Mouse (Mus musculus): Measurements from ENCODE around the gene Rdh9. TPM values are rescaled to one million over a fixed set of nuclear protein-coding genes. Genes with fewer than 3 reads are reported as not detected.
"Not testable (repeated sequence)": the region's sequence is repeated elsewhere in the genome, so short reads cannot be mapped to it uniquely, and the experiment has no call there.

Gene Rdh9
- polyA plus RNA-seq, 1 experiment from 2014 or later: not detected

GRCm38 (mm10) chr10:127763914-127764680 lies 12.1 kb upstream of the Rdh9 start:
- no peak for ATAC-seq (ENCODE audit: low FRiP score, low read depth)
- Histone ChIP-seq H3K27me3 (no peaks in the 10 kb centered on the region), H3K4me1 (no peaks in the 10 kb centered on the region), H3K9me3 (no peaks in the 10 kb centered on the region), H3K4me3 (no peak overlapping the region), H3K4me2 (replicated peaks) (no peak overlapping the region), H3K27ac (replicated peaks) (no peak overlapping the region), H3K9ac (replicated peaks) (no peak overlapping the region), H3K36me3 (no peaks in the 10 kb centered on the region)
- WGBS: 76% methylated on average over 12 of the region's 12 CpGs

- no peaks in the 10 kb centered on the region for H3K9me3 ChIP-seq
- 84% methylated on average over 1 of the region's 1 CpGs for WGBS
- H3K9ac ChIP-seq (replicated peaks): no peak overlapping the region
- no peak for ATAC-seq (ENCODE audit: low FRiP score, low read depth)
- no peaks in the 10 kb centered on the region for H3K36me3 ChIP-seq
- no peak overlapping the region for H3K4me2 ChIP-seq (replicated peaks)
- H3K4me3 ChIP-seq: no peak overlapping the region
- H3K4me1 ChIP-seq: no peaks in the 10 kb centered on the region
- H3K27ac ChIP-seq (replicated peaks): no peak overlapping the region
- H3K27me3 ChIP-seq: no peaks in the 10 kb centered on the region
Measured at GRCm38 (mm10) chr10:127766564-127766963, 9.6 kb upstream of the Rdh9 start.

- not testable (repeated sequence) for H3K9ac ChIP-seq (replicated peaks); ATAC-seq (ENCODE audit: low FRiP score, low read depth); H3K27ac ChIP-seq (replicated peaks); H3K4me1 ChIP-seq; H3K27me3 ChIP-seq; H3K9me3 ChIP-seq; H3K4me3 ChIP-seq; H3K36me3 ChIP-seq; H3K4me2 ChIP-seq (replicated peaks)
- 92% methylated on average over 17 of the region's 17 CpGs for WGBS
Measured at GRCm38 (mm10) chr10:127782321-127782720, 6.1 kb downstream of the Rdh9 start.

- not testable (repeated sequence) for H3K4me2 ChIP-seq (replicated peaks); H3K27ac ChIP-seq (replicated peaks); H3K4me1 ChIP-seq; H3K36me3 ChIP-seq; H3K4me3 ChIP-seq; ATAC-seq (ENCODE audit: low FRiP score, low read depth); H3K9me3 ChIP-seq; H3K27me3 ChIP-seq; H3K9ac ChIP-seq (replicated peaks)
- WGBS: 87% methylated on average over 1 of the region's 1 CpGs
Measured at GRCm38 (mm10) chr10:127785411-127785810, 9.2 kb downstream of the Rdh9 start.

GRCm38 (mm10) chr10:127799295-127799694 lies 23.1 kb downstream of the Rdh9 start:
- Histone ChIP-seq H3K4me1 (no peaks in the 10 kb centered on the region), H3K27me3 (no peaks in the 10 kb centered on the region), H3K4me3 (no peak overlapping the region), H3K27ac (replicated peaks) (no peak overlapping the region), H3K9ac (replicated peaks) (no peak overlapping the region), H3K36me3 (no peaks in the 10 kb centered on the region), H3K4me2 (replicated peaks) (no peak overlapping the region), H3K9me3 (0 out of 2 replicates have a peak, but pooled peaks cover 4% of the 10 kb centered on the region)
- ATAC-seq (ENCODE audit: low FRiP score, low read depth): no peak
- 84% methylated on average over 1 of the region's 1 CpGs for WGBS

- H3K4me3 ChIP-seq: no peak within 1 kb of the TSS
- no peak within 1 kb of the TSS for H3K4me2 ChIP-seq (replicated peaks)
- ATAC-seq (ENCODE audit: low FRiP score, low read depth): no peak
- H3K27ac ChIP-seq (replicated peaks): no peak within 1 kb of the TSS
- H3K36me3 ChIP-seq: no peaks in the 10 kb centered on the region
- 0 out of 2 replicates have a peak, but pooled peaks cover 4% of the 10 kb centered on the region for H3K9me3 ChIP-seq
- H3K4me1 ChIP-seq: no peaks in the 10 kb centered on the region
- H3K27me3 ChIP-seq: no peaks in the 10 kb centered on the region
- H3K9ac ChIP-seq (replicated peaks): no peak within 1 kb of the TSS
- WGBS: 84% methylated on average over 6 of the region's 6 CpGs
Measured at GRCm38 (mm10) chr10:127800891-127801290, 24.7 kb downstream of the Rdh9 start, which contains the start of gene Rdh16. TSS of gene Rdh16 (plus strand) at chr10:127801152.

GRCm38 (mm10) chr10:127801612-127802011 lies 25.4 kb downstream of the Rdh9 start:
- no peak overlapping the region for H3K9ac ChIP-seq (replicated peaks)
- no peaks in the 10 kb centered on the region for H3K27me3 ChIP-seq
- H3K9me3 ChIP-seq: 0 out of 2 replicates have a peak, but pooled peaks cover 3% of the 10 kb centered on the region
- H3K4me1 ChIP-seq: no peaks in the 10 kb centered on the region
- no peaks in the 10 kb centered on the region for H3K36me3 ChIP-seq
- H3K27ac ChIP-seq (replicated peaks): no peak overlapping the region
- H3K4me3 ChIP-seq: no peak overlapping the region
- WGBS: 83% methylated on average over 2 of the region's 2 CpGs
- ATAC-seq (ENCODE audit: low FRiP score, low read depth): no peak
- no peak overlapping the region for H3K4me2 ChIP-seq (replicated peaks)

GRCm38 (mm10) chr10:127802236-127802635 lies 26.1 kb downstream of the Rdh9 start:
- no peak for ATAC-seq (ENCODE audit: low FRiP score, low read depth)
- no peaks in the 10 kb centered on the region for H3K27me3 ChIP-seq
- no peaks in the 10 kb centered on the region for H3K4me1 ChIP-seq
- H3K9ac ChIP-seq (replicated peaks): no peak overlapping the region
- WGBS: 82% methylated on average over 5 of the region's 5 CpGs
- no peak overlapping the region for H3K27ac ChIP-seq (replicated peaks)
- no peaks in the 10 kb centered on the region for H3K9me3 ChIP-seq
- H3K4me2 ChIP-seq (replicated peaks): no peak overlapping the region
- H3K36me3 ChIP-seq: no peaks in the 10 kb centered on the region
- H3K4me3 ChIP-seq: no peak overlapping the region

- ATAC-seq (ENCODE audit: low FRiP score, low read depth): no peak
- H3K27ac ChIP-seq (replicated peaks): no peak overlapping the region
- no peak overlapping the region for H3K9ac ChIP-seq (replicated peaks)
- 41% methylated on average over 7 of the region's 7 CpGs for WGBS
- no peak overlapping the region for H3K4me3 ChIP-seq
- no peaks in the 10 kb centered on the region for H3K9me3 ChIP-seq
- H3K4me1 ChIP-seq: no peaks in the 10 kb centered on the region
- H3K27me3 ChIP-seq: no peaks in the 10 kb centered on the region
- no peak overlapping the region for H3K4me2 ChIP-seq (replicated peaks)
- no peaks in the 10 kb centered on the region for H3K36me3 ChIP-seq
Measured at GRCm38 (mm10) chr10:127804416-127804815, 28.2 kb downstream of the Rdh9 start.

GRCm38 (mm10) chr10:127815888-127816287 lies 39.7 kb downstream of the Rdh9 start:
- H3K4me2 ChIP-seq (replicated peaks): no peak overlapping the region
- no peaks in the 10 kb centered on the region for H3K27me3 ChIP-seq
- no peak for ATAC-seq (ENCODE audit: low FRiP score, low read depth)
- H3K4me3 ChIP-seq: no peak overlapping the region
- H3K36me3 ChIP-seq: no peaks in the 10 kb centered on the region
- no peaks in the 10 kb centered on the region for H3K4me1 ChIP-seq
- no peak overlapping the region for H3K9ac ChIP-seq (replicated peaks)
- peaks cover 10% of the 10 kb centered on the region for H3K9me3 ChIP-seq
- H3K27ac ChIP-seq (replicated peaks): no peak overlapping the region

- not testable (repeated sequence) for H3K4me1 ChIP-seq; H3K4me2 ChIP-seq (replicated peaks); H3K9ac ChIP-seq (replicated peaks); H3K4me3 ChIP-seq; H3K27ac ChIP-seq (replicated peaks); H3K36me3 ChIP-seq; ATAC-seq (ENCODE audit: low FRiP score, low read depth); H3K27me3 ChIP-seq
- WGBS: 86% methylated on average over 4 of the region's 4 CpGs
- peaks cover 11% of the 10 kb centered on the region for H3K9me3 ChIP-seq
Measured at GRCm38 (mm10) chr10:127817268-127817910, 41.2 kb downstream of the Rdh9 start.

GRCm38 (mm10) chr10:127821806-127822205 lies 45.6 kb downstream of the Rdh9 start:
- H3K27me3 ChIP-seq; H3K4me3 ChIP-seq; ATAC-seq (ENCODE audit: low FRiP score, low read depth); H3K27ac ChIP-seq (replicated peaks); H3K9ac ChIP-seq (replicated peaks); H3K4me1 ChIP-seq; H3K36me3 ChIP-seq; H3K4me2 ChIP-seq (replicated peaks): not testable (repeated sequence)
- WGBS: 90% methylated on average over 2 of the region's 2 CpGs
- H3K9me3 ChIP-seq: peaks cover 11% of the 10 kb centered on the region

Measured in midbrain, embryonic 12.5 days (tissue).